Comparison of ENCODE assay signal across 8 mouse cellular contexts in genomic region chr5:130222146-130223004, GRCm38 (mm10). TPM values are rescaled to one million over a fixed set of nuclear protein-coding genes. Genes with fewer than 3 reads are reported as not detected.
DNase-seq lines count a peak whose midpoint lies in the region.

No protein-coding gene starts in this region.

- no peaks in the 10 kb centered on the region; the same call in 1 of the 2 replicates for H3K9me3 ChIP-seq in megakaryocyte, embryonic 14.5 days

- H3K27me3 ChIP-seq in megakaryocyte, embryonic 14.5 days (replicated peaks): no peaks in the 10 kb centered on the region

- H3K4me3 ChIP-seq in megakaryocyte, embryonic 14.5 days (replicated peaks): peak overlapping the region; percentile 99

- H3K4me1 ChIP-seq in megakaryocyte, embryonic 14.5 days: peaks cover 54% of the 10 kb centered on the region

- DNase-seq in adrenal gland, adult (ENCODE audit: inconsistent age in 2 of 2, low spot score in 1 of 2): peak; percentile 95 to 99
- DNase-seq in embryo, embryonic 10 days (ENCODE audit: low spot score): peak; percentile 87
- DNase-seq in gastrocnemius, postnatal 10 days: peak; percentile 95
- DNase-seq in induced T-regulatory cell, adult 2 months (ENCODE audit: low read depth): peak; percentile 93
- DNase-seq in left cerebral cortex, adult 9 months (ENCODE audit: low spot score in 2 of 2): peak; percentile 78 to 93
- peak; percentile 93 to 95 for DNase-seq in right cerebral cortex, adult 2 months (ENCODE audit: low spot score in 2 of 2)
- peak; percentile 79 for DNase-seq in urinary bladder, postnatal 10 days (ENCODE audit: low spot score)

- peaks cover 49% of the 10 kb centered on the region for H3K36me3 ChIP-seq in megakaryocyte, embryonic 14.5 days (replicated peaks; ENCODE audit: low read length)

RNA-seq across cellular contexts. Expression of gene Tmem248, which starts 5.5 kb away (rescaled TPM):
- total RNA-seq in gastrocnemius, postnatal 10 days (2021): 10 to 100 TPM; 25.2 to 29.9 TPM
- 11.9 and 29.8 TPM in 2 replicates for polyA plus RNA-seq in megakaryocyte, embryonic 14.5 days (2012; ENCODE audit: insufficient read depth, low replicate concordance)

RNA-seq across cellular contexts. Expression of gene Sbds, which starts 33.0 kb away (rescaled TPM):
- 10 to 100 TPM; 25.8 to 31.6 TPM for total RNA-seq in gastrocnemius, postnatal 10 days (2021)
- polyA plus RNA-seq in megakaryocyte, embryonic 14.5 days (2012; ENCODE audit: insufficient read depth, low replicate concordance): 4.5 and 16.0 TPM in 2 replicates

RNA-seq across cellular contexts. Expression of gene Tyw1, which starts 33.0 kb away (rescaled TPM):
- total RNA-seq in gastrocnemius, postnatal 10 days (2021): 1 to 10 TPM; 9.1 to 9.3 TPM
- polyA plus RNA-seq in megakaryocyte, embryonic 14.5 days (2012; ENCODE audit: insufficient read depth, low replicate concordance): 7.7 TPM in 1 of 2 replicates, not detected in the other

RNA-seq across cellular contexts. Expression of gene Rabgef1, which starts 50.8 kb away (rescaled TPM):
- total RNA-seq in gastrocnemius, postnatal 10 days (2021): 10 to 100 TPM; 33.3 to 39.3 TPM
- polyA plus RNA-seq in megakaryocyte, embryonic 14.5 days (2012; ENCODE audit: insufficient read depth, low replicate concordance): 4.3 and 36.2 TPM in 2 replicates

Comparison
In these comparisons a context has a peak if more than half of its experiments do, and no peak if none do; other contexts are left out.
1. Peak in every context shown above with its lines: DNase-seq and H3K4me3 ChIP-seq.